Mouse (Mus musculus) 416B (cell line): ENCODE data around the gene Zfp758.
A peak's percentile ranks its signal among the peaks of the same experiment; 100 is the strongest.
"Not testable (repeated sequence)": the region's sequence is repeated elsewhere in the genome, so short reads cannot be mapped to it uniquely, and the experiment has no call there.

Source experiments
- DNase-seq: peaks from one replicate; pipeline ENCODE4 v3.0.0; 2011; ENCODE audit warnings: low read depth

Gene Zfp758

GRCm38 (mm10) chr17:22361101-22361781 lies at the start of gene Zfp758, which contains the start of gene Zfp944:
Gene Zfp758, plus strand, starts transcription at chr17:22361453.
Gene Zfp944, minus strand, starts transcription at chr17:22361400.
- DNase-seq: peak; percentile 78

GRCm38 (mm10) chr17:22314219-22314618 lies 47.0 kb upstream of the Zfp758 start:
- not testable (repeated sequence) for DNase-seq

- DNase-seq: peak; percentile 98
Observed at GRCm38 (mm10) chr17:22314730-22315226, 46.5 kb upstream of the Zfp758 start, which contains the start of gene CT030661.1. Gene CT030661.1, minus strand, starts transcription at chr17:22314837.

GRCm38 (mm10) chr17:22315247-22315646 lies 46.0 kb upstream of the Zfp758 start:
- DNase-seq: not testable (repeated sequence)

GRCm38 (mm10) chr17:22352794-22353193 lies 8.5 kb upstream of the Zfp758 start:
- peak; percentile 77 for DNase-seq

- peak; percentile 62 for DNase-seq
Observed at GRCm38 (mm10) chr17:22360572-22360971, 681 bp upstream of the Zfp758 start.

GRCm38 (mm10) chr17:22363895-22364294 lies 2.6 kb downstream of the Zfp758 start:
- no peak for DNase-seq

- DNase-seq: peak; percentile 75
Observed at GRCm38 (mm10) chr17:22410756-22411155, 49.5 kb downstream of the Zfp758 start.

- peak; percentile 74 for DNase-seq
Observed at GRCm38 (mm10) chr17:22417510-22417909, 56.3 kb downstream of the Zfp758 start.

- peak; percentile 67 for DNase-seq
Observed at GRCm38 (mm10) chr17:22423952-22424617, 62.8 kb downstream of the Zfp758 start, which contains the start of gene Zfp946. Gene Zfp946, plus strand, starts transcription at chr17:22424222.

GRCm38 (mm10) chr17:22424636-22425354 lies 63.5 kb downstream of the Zfp758 start:
- DNase-seq: no peak
